Mouse (Mus musculus): Measurements from ENCODE around the gene Eef2. TPM values are rescaled to one million over a fixed set of nuclear protein-coding genes. Genes with fewer than 3 reads are reported as not detected.

Eef2 gene
- polyA plus RNA-seq, 1 experiment from 2014 or later: 615 TPM

DNA sequence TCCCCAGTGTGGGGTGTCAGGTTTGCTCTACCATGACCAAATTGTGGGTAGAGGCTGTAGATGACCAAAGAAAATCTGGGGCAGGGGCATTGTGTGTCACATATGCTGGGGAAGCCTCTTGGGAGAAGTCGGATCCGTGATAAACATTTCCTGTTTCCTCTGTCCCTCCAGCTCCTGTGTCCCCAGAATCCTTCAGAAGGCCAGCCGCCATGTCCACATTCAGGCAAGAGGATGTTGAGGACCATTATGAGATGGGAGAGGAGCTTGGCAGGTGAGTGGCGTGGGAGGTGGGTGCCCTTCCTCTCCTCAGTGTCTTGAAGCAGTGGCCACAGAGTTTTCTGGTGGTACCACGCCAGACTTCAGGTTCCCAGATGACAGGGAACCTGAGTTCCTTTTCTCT, 7.4 kb downstream of the Eef2 start, which contains the start of gene 4930442H23Rik:
TSS of gene 4930442H23Rik (minus strand) at position 45 of the 400 bp plus-strand sequence.
- WGBS: 82% methylated on average over 5 of the region's 5 CpGs
- H3K27me3 ChIP-seq: no peaks in the 10 kb centered on the region
- no peaks in the 10 kb centered on the region for H3K9me3 ChIP-seq
- H3K9ac ChIP-seq: peak within 1 kb of the TSS; percentile 57
- peaks cover 79% of the 10 kb centered on the region for H3K36me3 ChIP-seq
- H3K4me3 ChIP-seq: peak within 1 kb of the TSS; percentile 73
- no peak for ATAC-seq (ENCODE audit: insufficient number of reproducible peaks, low FRiP score, low TSS enrichment, low read depth)
- peaks cover 52% of the 10 kb centered on the region for H3K4me1 ChIP-seq
- H3K4me2 ChIP-seq: peak within 1 kb of the TSS; percentile 54
- H3K27ac ChIP-seq: peak within 1 kb of the TSS; percentile 89

DNA sequence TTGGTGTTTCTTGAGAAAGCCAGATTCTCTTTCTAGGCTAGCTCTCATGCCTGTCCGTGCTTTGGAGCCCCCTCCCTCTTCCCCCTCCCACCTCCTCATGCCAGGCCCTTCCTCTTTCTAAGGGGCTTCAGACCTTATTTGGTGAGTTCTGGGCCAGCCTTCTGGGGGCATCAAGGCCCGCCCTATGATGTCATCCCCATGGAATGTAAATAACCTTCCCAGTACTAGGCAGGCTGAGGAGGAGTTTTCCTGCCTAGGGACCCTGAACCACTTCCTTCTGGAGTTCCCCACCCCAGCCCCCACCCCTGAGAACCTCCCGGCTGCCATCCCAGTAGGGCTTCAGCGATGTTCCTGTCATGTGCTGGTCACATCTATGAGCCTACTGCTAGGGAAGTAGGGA, 8.3 kb downstream of the Eef2 start:
- Histone ChIP-seq H3K9me3 (no peaks in the 10 kb centered on the region), H3K4me1 (peaks cover 44% of the 10 kb centered on the region), H3K4me2 (no peak overlapping the region), H3K36me3 (peaks cover 73% of the 10 kb centered on the region), H3K9ac (no peak overlapping the region), H3K4me3 (no peak overlapping the region), H3K27me3 (no peaks in the 10 kb centered on the region), H3K27ac (peak overlapping the region; percentile 62; the same call in 1 of the 2 replicates)
- ATAC-seq (ENCODE audit: insufficient number of reproducible peaks, low FRiP score, low TSS enrichment, low read depth): no peak
- WGBS: 46% methylated on average over 4 of the region's 4 CpGs

DNA sequence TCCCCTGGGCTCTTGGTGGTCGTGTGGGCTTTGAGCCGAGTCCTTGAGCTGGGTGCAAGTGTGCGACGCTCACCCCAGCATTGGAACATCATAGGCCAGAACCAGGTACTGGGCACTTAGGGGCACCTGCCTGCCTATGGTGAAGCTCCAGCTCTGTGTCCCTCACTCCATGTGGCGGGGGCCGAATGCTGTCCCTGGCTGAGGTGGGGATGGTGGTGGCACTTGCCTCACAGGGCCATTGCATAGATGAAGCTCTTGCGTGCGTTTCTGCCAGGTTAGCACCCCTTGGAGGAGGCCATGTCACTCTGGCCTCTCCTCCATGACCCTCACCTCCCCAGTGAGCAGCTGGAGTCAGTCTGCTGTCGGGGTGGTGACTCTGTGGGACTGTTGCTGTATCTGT, 10.7 kb downstream of the Eef2 start:
- Histone ChIP-seq H3K4me1 (peaks cover 38% of the 10 kb centered on the region), H3K4me3 (no peak overlapping the region), H3K9ac (no peak overlapping the region), H3K27ac (no peak overlapping the region), H3K36me3 (peaks cover 67% of the 10 kb centered on the region), H3K4me2 (no peak overlapping the region), H3K27me3 (no peaks in the 10 kb centered on the region), H3K9me3 (no peaks in the 10 kb centered on the region)
- WGBS: 93% methylated on average over 9 of the region's 9 CpGs
- ATAC-seq (ENCODE audit: insufficient number of reproducible peaks, low FRiP score, low TSS enrichment, low read depth): no peak

DNA sequence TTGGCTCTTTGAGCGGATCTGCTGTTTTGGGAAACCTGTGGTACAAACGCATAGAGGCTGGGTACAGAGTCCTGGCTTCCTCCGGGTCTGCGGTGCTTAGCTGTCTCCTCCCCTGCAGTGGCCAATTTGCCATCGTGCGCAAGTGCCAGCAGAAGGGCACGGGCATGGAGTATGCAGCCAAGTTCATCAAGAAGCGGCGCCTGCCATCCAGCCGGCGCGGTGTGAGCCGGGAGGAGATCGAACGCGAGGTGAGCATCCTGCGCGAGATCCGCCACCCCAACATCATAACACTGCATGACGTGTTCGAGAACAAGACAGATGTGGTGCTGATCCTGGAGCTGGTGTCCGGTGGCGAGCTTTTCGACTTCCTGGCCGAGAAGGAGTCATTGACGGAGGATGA, 13.4 kb downstream of the Eef2 start:
- 77% methylated on average over 26 of the region's 26 CpGs for WGBS
- peaks cover 54% of the 10 kb centered on the region for H3K36me3 ChIP-seq
- H3K27ac ChIP-seq: no peak overlapping the region
- ATAC-seq (ENCODE audit: insufficient number of reproducible peaks, low FRiP score, low TSS enrichment, low read depth): no peak
- H3K9me3 ChIP-seq: no peaks in the 10 kb centered on the region
- H3K4me2 ChIP-seq: no peak overlapping the region
- H3K4me3 ChIP-seq: no peak overlapping the region
- H3K4me1 ChIP-seq: peaks cover 37% of the 10 kb centered on the region
- H3K9ac ChIP-seq: no peak overlapping the region
- peaks cover 17% of the 10 kb centered on the region for H3K27me3 ChIP-seq

DNA sequence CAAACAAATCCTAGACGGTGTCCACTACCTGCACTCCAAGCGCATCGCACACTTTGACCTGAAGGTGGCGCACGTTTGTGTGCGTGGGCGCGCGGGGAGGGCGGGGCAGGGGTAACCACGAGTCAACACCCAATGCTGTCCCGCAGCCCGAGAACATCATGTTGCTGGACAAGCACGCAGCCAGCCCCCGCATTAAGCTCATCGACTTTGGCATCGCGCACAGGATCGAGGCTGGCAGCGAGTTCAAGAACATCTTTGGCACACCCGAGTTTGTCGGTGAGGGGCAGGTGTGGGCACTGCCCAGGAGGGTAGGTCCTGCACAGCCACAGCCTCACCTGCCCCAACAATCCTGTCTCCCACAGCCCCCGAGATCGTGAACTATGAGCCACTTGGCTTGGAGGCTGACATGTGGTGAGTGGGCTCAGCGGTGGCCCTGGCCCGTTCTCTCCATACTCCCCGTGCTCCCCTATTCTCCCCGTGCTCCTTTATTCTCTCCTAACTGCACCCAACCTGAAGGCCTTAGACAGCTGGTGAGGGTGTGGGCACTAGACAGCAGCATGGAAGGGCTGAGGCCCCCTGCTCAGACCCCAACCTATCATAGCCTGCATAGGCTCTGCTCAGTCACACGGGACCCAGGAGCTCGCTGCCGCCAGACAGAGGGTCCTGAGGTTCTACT, 13.9 kb downstream of the Eef2 start:
- H3K9ac ChIP-seq: no peak overlapping the region
- H3K9me3 ChIP-seq: no peaks in the 10 kb centered on the region
- H3K4me1 ChIP-seq: peaks cover 33% of the 10 kb centered on the region
- H3K36me3 ChIP-seq: peaks cover 48% of the 10 kb centered on the region
- no peak overlapping the region for H3K4me3 ChIP-seq
- no peak overlapping the region for H3K4me2 ChIP-seq
- H3K27me3 ChIP-seq: peaks cover 22% of the 10 kb centered on the region
- no peak for ATAC-seq (ENCODE audit: insufficient number of reproducible peaks, low FRiP score, low TSS enrichment, low read depth)
- H3K27ac ChIP-seq: 0 out of 2 replicates have a peak overlapping the region, but pooled peaks have one; percentile 2
- 72% methylated on average over 31 of the region's 31 CpGs for WGBS

DNA sequence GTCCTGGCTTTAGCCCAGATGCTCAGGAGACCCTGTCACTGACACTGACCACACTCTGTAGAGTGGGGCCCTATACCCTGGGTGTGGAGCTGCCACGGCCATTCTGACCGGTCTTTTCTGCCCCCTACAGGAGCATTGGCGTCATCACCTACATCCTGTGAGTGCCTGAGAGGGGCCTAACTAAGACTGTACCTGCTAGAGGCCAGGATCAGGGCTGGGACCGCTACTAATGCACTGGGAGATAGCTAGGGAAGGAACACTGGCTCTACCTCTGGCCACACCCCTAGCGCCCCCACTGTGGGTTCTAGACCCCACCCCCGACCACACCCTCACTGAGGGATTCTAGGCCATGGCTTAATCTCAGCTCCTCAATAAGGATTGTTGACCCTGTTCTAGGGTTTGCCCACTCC, 14.5 kb downstream of the Eef2 start:
- no peak for ATAC-seq (ENCODE audit: insufficient number of reproducible peaks, low FRiP score, low TSS enrichment, low read depth)
- WGBS: 78% methylated on average over 6 of the region's 6 CpGs
- Histone ChIP-seq H3K4me3 (no peak overlapping the region), H3K4me2 (no peak overlapping the region), H3K4me1 (peaks cover 33% of the 10 kb centered on the region), H3K9ac (no peak overlapping the region), H3K27me3 (peaks cover 28% of the 10 kb centered on the region), H3K27ac (peak overlapping the region; percentile 95; the same call in 1 of the 2 replicates), H3K9me3 (no peaks in the 10 kb centered on the region), H3K36me3 (peaks cover 43% of the 10 kb centered on the region)

DNA sequence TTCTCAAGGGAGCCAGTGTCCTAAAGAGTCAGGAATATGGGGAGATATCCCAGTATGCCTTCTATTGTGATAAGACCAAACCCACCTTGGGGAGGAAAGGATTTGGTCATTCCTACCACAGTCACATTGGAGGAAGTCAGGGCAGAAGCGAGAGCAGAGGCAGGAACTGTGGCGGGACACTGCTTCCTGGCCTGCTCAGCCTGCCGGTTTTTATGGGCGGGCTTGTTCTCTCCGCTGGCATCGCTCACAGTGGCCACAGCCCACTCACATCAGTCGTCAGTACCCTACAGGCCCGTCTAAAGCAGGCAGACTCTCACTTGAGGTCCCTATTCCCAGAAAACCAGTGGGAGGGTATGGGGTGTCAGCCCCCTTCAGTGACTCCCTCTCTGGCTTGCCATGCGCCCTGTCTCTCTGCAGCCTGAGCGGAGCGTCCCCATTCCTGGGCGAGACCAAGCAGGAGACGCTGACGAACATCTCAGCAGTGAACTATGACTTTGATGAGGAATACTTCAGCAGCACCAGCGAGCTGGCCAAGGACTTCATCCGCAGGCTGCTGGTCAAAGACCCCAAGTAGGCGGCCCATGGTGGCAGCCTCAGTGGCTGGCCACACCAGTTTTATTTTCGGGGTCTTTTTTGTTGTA, 15.0 kb downstream of the Eef2 start:
- no peak for ATAC-seq (ENCODE audit: insufficient number of reproducible peaks, low FRiP score, low TSS enrichment, low read depth)
- Histone ChIP-seq H3K4me3 (peak overlapping the region; percentile 65), H3K4me2 (peak overlapping the region; percentile 97), H3K27me3 (peaks cover 33% of the 10 kb centered on the region), H3K4me1 (peaks cover 33% of the 10 kb centered on the region), H3K27ac (peak overlapping the region; percentile 95), H3K9me3 (no peaks in the 10 kb centered on the region), H3K9ac (no peak overlapping the region), H3K36me3 (peaks cover 42% of the 10 kb centered on the region)
- WGBS: 83% methylated on average over 18 of the region's 18 CpGs

DNA sequence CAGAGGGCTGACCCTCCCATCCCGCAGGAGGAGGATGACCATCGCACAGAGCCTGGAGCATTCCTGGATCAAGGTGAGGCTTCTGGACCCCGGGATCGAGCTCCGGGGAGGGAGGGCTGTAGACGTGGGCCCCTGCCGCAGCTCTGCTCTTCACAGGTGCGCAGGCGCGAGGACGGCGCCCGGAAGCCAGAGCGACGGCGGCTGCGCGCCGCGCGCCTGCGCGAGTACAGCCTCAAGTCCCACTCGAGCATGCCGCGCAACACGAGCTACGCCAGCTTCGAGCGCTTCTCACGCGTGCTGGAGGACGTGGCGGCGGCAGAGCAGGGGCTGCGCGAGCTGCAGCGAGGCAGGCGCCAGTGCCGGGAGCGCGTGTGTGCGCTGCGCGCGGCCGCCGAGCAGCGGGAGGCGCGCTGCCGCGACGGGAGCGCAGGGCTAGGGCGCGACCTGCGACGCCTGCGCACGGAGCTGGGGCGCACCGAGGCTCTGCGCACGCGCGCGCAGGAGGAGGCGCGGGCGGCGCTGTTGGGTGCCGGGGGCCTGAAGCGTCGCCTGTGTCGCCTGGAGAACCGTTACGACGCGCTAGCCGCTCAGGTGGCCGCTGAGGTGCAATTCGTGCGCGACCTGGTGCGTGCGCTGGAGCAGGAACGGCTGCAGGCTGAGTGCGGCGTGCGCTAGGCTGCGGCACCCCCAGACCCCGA, 16.0 kb downstream of the Eef2 start:
- Histone ChIP-seq H3K4me1 (peaks cover 33% of the 10 kb centered on the region), H3K9me3 (no peaks in the 10 kb centered on the region), H3K9ac (peak overlapping the region; percentile 79), H3K4me2 (peak overlapping the region; percentile 97), H3K4me3 (peak overlapping the region; percentile 65), H3K27me3 (peaks cover 43% of the 10 kb centered on the region), H3K36me3 (peaks cover 32% of the 10 kb centered on the region), H3K27ac (peak overlapping the region; percentile 95)
- ATAC-seq (ENCODE audit: insufficient number of reproducible peaks, low FRiP score, low TSS enrichment, low read depth): peak; percentile 80
- WGBS: under 1% methylated on average over 93 of the region's 93 CpGs

DNA sequence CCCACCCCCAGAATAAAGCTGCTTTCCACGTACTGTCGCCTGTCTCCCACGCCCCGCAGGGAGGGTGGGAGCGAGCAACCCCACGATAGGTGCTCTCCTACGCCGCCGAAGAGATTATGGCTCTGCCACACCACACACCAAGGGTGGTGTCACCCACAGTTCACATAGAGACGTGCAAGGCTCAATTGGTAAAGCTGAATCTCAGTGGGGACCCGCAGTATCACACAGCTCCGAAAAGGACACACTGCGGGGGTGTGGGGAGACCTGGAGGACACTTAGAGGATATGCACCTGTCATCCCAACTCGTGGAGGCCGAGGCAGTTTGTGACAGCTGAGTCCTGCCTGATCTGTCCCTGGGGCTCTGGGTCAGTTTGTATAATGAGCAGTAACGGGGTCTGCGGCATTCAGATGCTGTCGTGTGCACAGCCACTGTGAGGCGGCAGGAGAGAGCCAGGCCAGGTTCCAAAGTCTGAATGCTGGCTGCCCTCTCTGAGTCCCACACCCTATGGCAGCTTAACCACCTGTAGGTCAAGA, 16.6 kb downstream of the Eef2 start:
- Histone ChIP-seq H3K9me3 (no peaks in the 10 kb centered on the region), H3K9ac (peak overlapping the region; percentile 79), H3K27ac (peak overlapping the region; percentile 95), H3K4me3 (peak overlapping the region; percentile 65), H3K36me3 (peaks cover 27% of the 10 kb centered on the region), H3K4me1 (peaks cover 33% of the 10 kb centered on the region), H3K4me2 (peak overlapping the region; percentile 97), H3K27me3 (peaks cover 45% of the 10 kb centered on the region)
- no peak for ATAC-seq (ENCODE audit: insufficient number of reproducible peaks, low FRiP score, low TSS enrichment, low read depth)
- WGBS: 4% methylated on average over 19 of the region's 19 CpGs

DNA sequence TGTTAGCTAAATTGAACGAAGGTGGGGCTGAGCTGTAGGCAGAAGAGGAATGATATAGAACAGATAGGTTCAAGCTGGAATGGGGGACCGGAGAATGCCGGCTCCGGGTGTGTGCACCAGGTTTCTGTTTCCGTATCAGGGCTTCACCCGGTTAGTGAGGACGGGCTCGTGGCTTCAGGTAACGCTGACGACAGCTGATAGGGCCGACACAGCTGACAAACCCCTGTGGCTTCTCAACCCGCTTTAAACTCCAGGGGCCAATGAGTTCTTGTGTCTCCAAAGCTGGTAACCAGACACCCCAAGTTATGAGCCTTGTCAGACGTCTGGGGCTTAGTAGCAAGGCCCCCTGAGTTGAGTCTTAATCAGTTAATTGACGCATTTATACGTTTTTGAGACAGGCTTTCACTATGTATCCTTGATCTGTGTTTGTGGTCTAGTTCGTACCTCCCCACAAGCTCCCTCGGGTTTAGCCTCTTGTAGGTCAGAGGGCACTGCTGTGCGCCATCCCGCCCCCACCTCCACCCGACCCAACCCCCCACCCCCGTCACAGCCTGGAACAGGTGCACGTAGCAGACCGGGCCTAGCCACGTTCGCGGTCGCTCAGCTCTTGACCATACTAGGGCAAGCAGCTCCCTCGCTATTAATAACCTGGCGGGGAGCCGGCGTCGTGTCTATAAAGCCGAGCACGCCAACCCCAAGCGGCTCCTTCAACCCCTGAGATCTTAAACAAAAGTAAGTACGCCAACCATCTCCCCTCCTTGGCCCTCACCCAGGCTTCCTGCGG, 17.8 kb downstream of the Eef2 start:
- H3K9me3 ChIP-seq: no peaks in the 10 kb centered on the region
- H3K4me1 ChIP-seq: peaks cover 33% of the 10 kb centered on the region
- H3K27ac ChIP-seq: no peak overlapping the region
- H3K4me3 ChIP-seq: peak overlapping the region; percentile 0; the same call in 1 of the 2 replicates
- H3K36me3 ChIP-seq: peaks cover 20% of the 10 kb centered on the region
- H3K27me3 ChIP-seq: peaks cover 49% of the 10 kb centered on the region
- no peak for ATAC-seq (ENCODE audit: insufficient number of reproducible peaks, low FRiP score, low TSS enrichment, low read depth)
- H3K9ac ChIP-seq: no peak overlapping the region
- 12% methylated on average over 37 of the region's 37 CpGs for WGBS
- no peak overlapping the region for H3K4me2 ChIP-seq

DNA sequence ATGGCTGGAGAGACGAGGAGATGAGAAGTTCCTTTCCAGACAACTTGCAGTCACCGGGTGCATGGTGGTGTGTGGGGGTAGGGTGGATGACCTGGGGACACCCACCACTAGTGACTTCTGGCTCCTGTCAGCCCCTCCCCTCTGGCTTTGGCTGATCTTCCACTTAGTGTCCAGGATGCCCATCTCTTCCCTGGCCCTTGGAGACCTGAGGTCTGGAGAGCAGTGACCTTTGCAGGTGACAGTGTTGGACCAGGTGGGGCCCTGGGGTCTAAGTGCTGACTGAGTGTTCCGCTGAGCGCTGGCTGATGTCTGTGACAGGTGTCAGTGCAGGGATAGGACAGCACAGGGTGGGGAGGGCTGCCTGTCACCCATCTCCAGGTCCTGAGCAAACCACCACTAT, 18.9 kb downstream of the Eef2 start:
- no peak overlapping the region for H3K4me2 ChIP-seq
- H3K4me3 ChIP-seq: no peak overlapping the region; the same call in 1 of the 2 replicates
- peaks cover 33% of the 10 kb centered on the region for H3K4me1 ChIP-seq
- WGBS: 59% methylated on average over 4 of the region's 4 CpGs
- H3K9me3 ChIP-seq: no peaks in the 10 kb centered on the region
- no peak overlapping the region for H3K9ac ChIP-seq
- no peak for ATAC-seq (ENCODE audit: insufficient number of reproducible peaks, low FRiP score, low TSS enrichment, low read depth)
- H3K27me3 ChIP-seq: peaks cover 58% of the 10 kb centered on the region
- peaks cover 12% of the 10 kb centered on the region for H3K36me3 ChIP-seq
- no peak overlapping the region for H3K27ac ChIP-seq

Measured in limb, embryonic 15.5 days (tissue).